ENCODE assay signal across 11 mouse cellular contexts in the genomic region with DNA sequence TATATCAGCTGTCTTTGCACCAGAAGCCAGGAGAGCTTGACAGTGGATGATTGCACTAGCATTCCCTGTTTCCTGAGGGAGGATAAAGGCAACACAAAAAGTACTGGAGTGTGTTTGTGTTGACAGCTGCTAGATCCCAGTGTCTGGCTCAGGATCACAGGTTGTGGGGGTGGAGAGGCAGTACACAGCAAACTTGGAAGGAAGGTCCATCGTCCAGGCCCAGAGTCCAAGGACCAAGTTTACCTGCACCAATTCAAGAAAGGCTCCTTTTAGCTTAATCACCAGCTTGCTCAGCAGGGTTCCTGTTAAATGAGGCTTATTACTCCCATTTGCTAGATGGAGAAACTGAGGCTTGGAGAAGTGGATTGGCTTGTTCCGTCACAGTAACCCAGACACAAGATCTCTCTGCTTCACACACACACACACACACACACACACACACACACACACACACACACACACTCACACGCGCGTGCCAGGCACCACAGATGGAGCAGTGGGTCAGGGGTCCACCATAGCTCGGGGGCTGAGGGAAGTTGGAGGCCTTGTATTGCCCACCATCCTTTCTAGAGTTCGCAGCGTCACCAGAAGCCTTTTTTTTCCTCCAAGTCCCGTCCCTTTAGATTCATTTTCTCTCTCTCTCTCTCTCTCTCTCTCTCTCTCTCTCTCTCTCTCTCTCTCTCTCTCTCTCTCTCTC. TPM values are rescaled to one million over a fixed set of nuclear protein-coding genes. Genes with fewer than 3 reads are reported as not detected.
A peak's percentile ranks its signal among the peaks of the same experiment; 100 is the strongest.
DNase-seq lines count a peak whose midpoint lies in the region; ATAC-seq lines count a peak whose summit lies in the region.
"Had no signal": no experiment of that assay in that cellular context is flagged by ENCODE, and none has a peak within 500 bp of the region (broad histone marks: within the 10 kb centered on the region; RNA-seq: fewer than 3 reads in every experiment).

No protein-coding gene starts in this region.

- peaks cover 4% of the 10 kb centered on the region; the same call in 1 of the 2 replicates for H3K27me3 ChIP-seq in heart, embryonic 10.5 days (ENCODE audit: insufficient read depth, poor library complexity, severe bottlenecking)
- peaks cover 39% of the 10 kb centered on the region for H3K27me3 ChIP-seq in forebrain, embryonic 10.5 days (ENCODE audit: poor library complexity, severe bottlenecking)
- no peaks in the 10 kb centered on the region for H3K27me3 ChIP-seq in midbrain, embryonic 14.5 days (ENCODE audit: control insufficient read depth, insufficient read depth, low read length)

- no peaks in the 10 kb centered on the region for H3K9me3 ChIP-seq in heart, embryonic 10.5 days
- H3K9me3 ChIP-seq in forebrain, embryonic 10.5 days, result no peaks in the 10 kb centered on the region
- no peaks in the 10 kb centered on the region for H3K9me3 ChIP-seq in midbrain, embryonic 14.5 days (ENCODE audit: control insufficient read depth, low read length)

- H3K36me3 ChIP-seq in heart, embryonic 10.5 days, result no peaks in the 10 kb centered on the region
- H3K36me3 ChIP-seq in forebrain, embryonic 10.5 days (replicated peaks), result no peaks in the 10 kb centered on the region
- H3K36me3 ChIP-seq in midbrain, embryonic 14.5 days (ENCODE audit: control insufficient read depth, insufficient read depth, low read length), result no peaks in the 10 kb centered on the region

- intact Hi-C loops in heart, postnatal 25 days (cut with DNase I), result no loop called here

- no peak for DNase-seq in heart, embryonic 10.5 days (ENCODE audit: low spot score)
- no peak for DNase-seq in heart, postnatal 25 days (ENCODE audit: low spot score)
- DNase-seq in forebrain, embryonic 10.5 days (ENCODE audit: extremely low spot score, low spot score), result no peak
- peak; percentile 75 to 78 for DNase-seq in kidney, adult 8-10 months
- peak; percentile 31 for DNase-seq in midbrain, embryonic 14.5 days
- DNase-seq in adrenal gland, postnatal 25 days, result no peak
- no peak for DNase-seq in frontal cortex, postnatal 25 days (ENCODE audit: low spot score in 2 of 2)
- DNase-seq in frontal cortex, postnatal 36 days (ENCODE audit: low spot score in 2 of 2), result no peak
- DNase-seq: gastrocnemius, postnatal 25 days had no signal

- WGBS in heart, embryonic 10.5 days, result 36% methylated on average over 9 of the region's 9 CpGs
- 41% methylated on average over 9 of the region's 9 CpGs for WGBS in forebrain, embryonic 10.5 days
- 34% methylated on average over 9 of the region's 9 CpGs for WGBS in midbrain, embryonic 14.5 days

- peak overlapping the region; percentile 76 for H3K27ac ChIP-seq in heart, embryonic 10.5 days
- H3K27ac ChIP-seq in forebrain, embryonic 10.5 days, result peak overlapping the region; percentile 83
- H3K27ac ChIP-seq in midbrain, embryonic 14.5 days (replicated peaks; ENCODE audit: low read depth, low read length), result peak overlapping the region; percentile 41; the same call in 1 of the 2 replicates

- ATAC-seq in midbrain, embryonic 14.5 days (ENCODE audit: low FRiP score, low TSS enrichment), result peak; percentile 62; the same call in 1 of the 2 replicates

- H3K4me3 ChIP-seq in heart, embryonic 10.5 days, result peak overlapping the region; percentile 66
- H3K4me3 ChIP-seq in forebrain, embryonic 10.5 days, result peak overlapping the region; percentile 62
- peak overlapping the region; percentile 43 for H3K4me3 ChIP-seq in midbrain, embryonic 14.5 days (replicated peaks; ENCODE audit: low read depth, low read length)

- peaks cover 21% of the 10 kb centered on the region for H3K4me1 ChIP-seq in heart, embryonic 10.5 days
- H3K4me1 ChIP-seq in forebrain, embryonic 10.5 days, result peaks cover 15% of the 10 kb centered on the region
- H3K4me1 ChIP-seq in midbrain, embryonic 14.5 days (ENCODE audit: control insufficient read depth, insufficient read depth, low read length), result 0 out of 2 replicates have a peak, but pooled peaks cover 4% of the 10 kb centered on the region

- H3K4me2 ChIP-seq in midbrain, embryonic 14.5 days (ENCODE audit: low read length), result peak overlapping the region; percentile 81

- peak overlapping the region; percentile 51 for H3K9ac ChIP-seq in midbrain, embryonic 14.5 days (replicated peaks; ENCODE audit: low read length)

RNA-seq across cellular contexts. Expression of gene Pax8, which starts 45.3 kb away (rescaled TPM):
- 0.52 and 1.6 TPM in 2 replicates for polyA plus RNA-seq in heart, embryonic 10.5 days (2016; fragmentation: Nextera tagmentation; extraction: Ambion mirVana)
- total RNA-seq in heart, postnatal 25 days (2021), result not detected
- 0.43 and 0.56 TPM in 2 replicates for polyA plus RNA-seq in forebrain, embryonic 10.5 days (2016; fragmentation: Nextera tagmentation; extraction: Ambion mirVana)
- 4.5 and 5.4 TPM in 2 replicates for polyA plus RNA-seq in midbrain, embryonic 14.5 days (2014; fragmentation: Nextera tagmentation; extraction: Ambion mirVana)
- total RNA-seq in adrenal gland, postnatal 25 days (2021), result not detected in 2 replicates
- total RNA-seq: adrenal gland, postnatal 14 days; gastrocnemius, postnatal 25 days had no signal
- polyA plus RNA-seq: C2C12 had no signal

Comparison
In these comparisons a context has a peak if more than half of its experiments do, and no peak if none do; other contexts are left out.
1. DNase-seq: peak in kidney, adult 8-10 months (2 of 2) and midbrain, embryonic 14.5 days (single experiment); none in heart, embryonic 10.5 days (single experiment), heart, postnatal 25 days (single experiment), forebrain, embryonic 10.5 days (single experiment), adrenal gland, postnatal 25 days (single experiment), frontal cortex, postnatal 25 days (0 of 2) and frontal cortex, postnatal 36 days (0 of 2).
2. Peak in every context shown above with its lines, with median percentiles within 50 percentile points of each other: H3K27ac ChIP-seq and H3K4me3 ChIP-seq.